Mouse (Mus musculus) intestine, embryonic 14.5 days (tissue): ENCODE measurements at regions not wholly inside any gene's neighbourhood (a gene's known extent, or its start where the extent isn't known, plus 50 kb on each side); places are given as distances from the start of the nearest gene placed in this dataset.

Source experiments
- ATAC-seq: fragments of 200-750 bp; cut with Nextera tagmentation; replicated peaks from 2 replicates; pipeline ENCODE4 v1.8.0; 2017; ENCODE audit warnings: low read depth, moderate number of reproducible peaks, moderate TSS enrichment, moderate library complexity; ENCODE audit not compliant: low FRiP score, low TSS enrichment
- DNase-seq: peaks from one replicate; pipeline ENCODE4 v3.0.0-alpha.2; 2018; ENCODE audit warnings: low spot score
- H3K27ac ChIP-seq: fragments of 300-500 bp; sonication (generic); 2 replicates; pipeline ENCODE4 v1.5.1; 2014; ENCODE audit warnings: low read depth, mild to moderate bottlenecking, control low read depth
- H3K27me3 ChIP-seq: fragments of 300-500 bp; sonication (generic); replicated peaks from 2 replicates; pipeline ENCODE4 v1.6.1; 2014; ENCODE audit warnings: low read length, control low read depth; ENCODE audit not compliant: control insufficient read depth, insufficient read depth
- H3K36me3 ChIP-seq: fragments of 300-500 bp; sonication (generic); 2 replicates; pipeline ENCODE4 v1.6.1; 2014; ENCODE audit warnings: low read length, control low read depth; ENCODE audit not compliant: control insufficient read depth, insufficient read depth
- H3K4me1 ChIP-seq: fragments of 300-500 bp; sonication (generic); replicated peaks from 2 replicates; pipeline ENCODE4 v1.6.1; 2014; ENCODE audit warnings: low read length, control low read depth, mixed read lengths; ENCODE audit not compliant: control insufficient read depth, insufficient read depth
- H3K4me2 ChIP-seq: fragments of 300-500 bp; sonication (generic); 2 replicates; pipeline ENCODE4 v1.6.1; 2014; ENCODE audit warnings: low read length
- H3K4me3 ChIP-seq: fragments of 300-500 bp; sonication (generic); 2 replicates; pipeline ENCODE4 v1.5.1; 2014; ENCODE audit warnings: low read depth, low read length, control low read depth, mixed read lengths
- H3K9ac ChIP-seq: fragments of 300-500 bp; sonication (generic); 2 replicates; pipeline ENCODE4 v1.6.1; 2014; ENCODE audit warnings: mild to moderate bottlenecking, low read length
- H3K9me3 ChIP-seq: fragments of 300-500 bp; sonication (generic); 2 replicates; pipeline ENCODE4 v1.6.1; 2016; ENCODE audit warnings: low read length, control low read depth; ENCODE audit not compliant: control insufficient read depth
- WGBS: fragments of 180-500 bp; shearing (Covaris S2); extraction: QIAGEN DNeasy Blood & Tissue Kit; methylation state at CpG from one replicate; pipeline ENCODE4 v1.1.7; 2014; 5-methylcytosine and 5-hydroxymethylcytosine counted together

DNA sequence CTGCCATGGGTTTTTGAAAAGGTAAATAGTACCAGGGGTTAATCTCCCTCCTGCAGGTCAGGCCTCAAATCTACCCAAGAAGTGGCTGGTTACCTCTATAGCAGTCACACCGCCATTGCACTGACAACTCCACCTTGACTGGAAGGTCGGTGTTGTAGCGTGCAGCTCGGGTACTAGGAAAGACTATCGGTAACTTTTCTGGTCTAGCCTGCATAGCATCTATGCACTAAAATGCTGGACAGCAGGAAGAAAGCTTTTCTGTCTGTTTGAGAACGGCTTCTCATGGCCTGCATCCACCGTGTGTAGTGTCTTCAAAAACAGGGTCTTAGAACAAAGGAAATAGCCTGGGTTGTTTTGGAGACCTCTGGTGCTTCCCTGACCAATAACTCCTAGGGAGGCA is 88.8 kb downstream of the Bms1 start:
- no peak for ATAC-seq
- no peak overlapping the region for H3K4me3 ChIP-seq
- no peak overlapping the region for H3K4me2 ChIP-seq
- WGBS = 89% methylated on average over 7 of the region's 7 CpGs
- DNase-seq = no peak
- H3K36me3 ChIP-seq = no peaks in the 10 kb centered on the region
- H3K9ac ChIP-seq = no peak overlapping the region
- no peaks in the 10 kb centered on the region for H3K4me1 ChIP-seq
- no peaks in the 10 kb centered on the region for H3K27me3 ChIP-seq
- H3K27ac ChIP-seq = no peak overlapping the region
- H3K9me3 ChIP-seq = no peaks in the 10 kb centered on the region

GRCm38 (mm10) chr6:118327458-118327857 is 91.8 kb downstream of the Bms1 start:
- no peaks in the 10 kb centered on the region for H3K36me3 ChIP-seq
- H3K27me3 ChIP-seq = no peaks in the 10 kb centered on the region
- no peak overlapping the region for H3K4me3 ChIP-seq
- H3K27ac ChIP-seq = no peak overlapping the region
- H3K4me2 ChIP-seq = no peak overlapping the region
- no peak overlapping the region for H3K9ac ChIP-seq
- DNase-seq (no peak), ATAC-seq (no peak)
- 74% methylated on average over 6 of the region's 6 CpGs for WGBS
- H3K9me3 ChIP-seq = no peaks in the 10 kb centered on the region
- H3K4me1 ChIP-seq = no peaks in the 10 kb centered on the region

GRCm38 (mm10) chr6:118325681-118326080 is 93.6 kb downstream of the Bms1 start:
- H3K4me1 ChIP-seq = no peaks in the 10 kb centered on the region
- no peak overlapping the region for H3K4me2 ChIP-seq
- H3K36me3 ChIP-seq = no peaks in the 10 kb centered on the region
- no peak overlapping the region for H3K27ac ChIP-seq
- no peaks in the 10 kb centered on the region for H3K27me3 ChIP-seq
- H3K9ac ChIP-seq = no peak overlapping the region
- WGBS = 93% methylated on average over 1 of the region's 1 CpGs
- no peak overlapping the region for H3K4me3 ChIP-seq
- DNase-seq = no peak
- no peak for ATAC-seq
- no peaks in the 10 kb centered on the region for H3K9me3 ChIP-seq

DNA sequence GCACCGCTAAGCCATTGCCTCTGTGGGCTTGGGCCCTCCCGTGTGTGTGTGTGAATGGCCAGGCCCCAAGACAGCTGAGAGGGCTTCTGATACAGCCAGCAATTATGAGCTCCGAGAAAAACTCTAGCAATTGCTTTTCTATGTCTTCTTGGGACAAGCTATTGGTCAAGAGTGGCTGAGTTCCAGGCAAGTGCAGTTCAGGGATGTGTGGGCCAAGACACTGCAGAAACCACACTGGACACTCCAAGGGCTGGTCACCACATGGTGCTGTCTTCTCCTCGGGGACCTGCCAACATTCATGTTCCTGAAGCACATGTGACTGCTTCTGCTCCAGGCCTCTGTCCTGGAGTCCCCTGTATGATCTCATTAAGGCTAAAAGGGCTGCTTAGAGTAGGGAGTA is 94.7 kb downstream of the Bms1 start:
- no peak overlapping the region for H3K9ac ChIP-seq

GRCm38 (mm10) chr6:118323052-118323451 is 96.2 kb downstream of the Bms1 start:
- Histone ChIP-seq H3K36me3 (no peaks in the 10 kb centered on the region), H3K4me1 (no peaks in the 10 kb centered on the region), H3K9ac (no peak overlapping the region), H3K9me3 (no peaks in the 10 kb centered on the region), H3K4me2 (no peak overlapping the region), H3K27ac (no peak overlapping the region), H3K27me3 (no peaks in the 10 kb centered on the region), H3K4me3 (no peak overlapping the region)
- no peak for ATAC-seq
- DNase-seq = no peak
- 58% methylated on average over 6 of the region's 6 CpGs for WGBS

More for the DNA sequence above, 94.7 kb downstream of the Bms1 start:
- H3K4me3 ChIP-seq = no peak overlapping the region
- H3K27me3 ChIP-seq = no peaks in the 10 kb centered on the region
- DNase-seq (no peak), ATAC-seq (no peak)
- no peaks in the 10 kb centered on the region for H3K36me3 ChIP-seq
- no peaks in the 10 kb centered on the region for H3K4me1 ChIP-seq
- no peak overlapping the region for H3K4me2 ChIP-seq
- 63% methylated on average over 4 of the region's 4 CpGs for WGBS
- no peaks in the 10 kb centered on the region for H3K9me3 ChIP-seq
- H3K27ac ChIP-seq = no peak overlapping the region

DNA sequence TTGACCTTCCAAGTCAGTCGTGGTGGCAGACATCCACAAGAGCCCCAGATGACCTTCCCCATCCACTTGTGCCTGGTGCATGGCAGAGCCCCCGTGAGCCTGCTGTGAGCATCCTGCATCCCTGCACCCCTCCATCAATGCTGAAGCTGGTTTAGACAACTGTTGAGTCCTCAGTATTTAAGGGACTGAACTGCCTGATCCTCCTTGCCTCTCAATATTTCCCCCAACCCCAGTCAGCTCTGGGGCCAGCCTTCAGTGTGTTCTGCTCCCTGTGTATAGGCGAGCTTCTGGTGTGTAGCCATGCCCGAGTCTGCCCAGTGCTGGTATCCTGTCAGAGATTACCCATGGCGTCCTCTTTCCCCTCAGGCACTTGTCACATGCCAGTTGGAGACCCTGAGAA is 96.6 kb downstream of the Bms1 start:
- Histone ChIP-seq H3K4me1 (no peaks in the 10 kb centered on the region), H3K4me2 (no peak overlapping the region), H3K27ac (no peak overlapping the region), H3K4me3 (no peak overlapping the region), H3K27me3 (no peaks in the 10 kb centered on the region), H3K36me3 (no peaks in the 10 kb centered on the region), H3K9me3 (no peaks in the 10 kb centered on the region), H3K9ac (no peak overlapping the region)
- no peak for DNase-seq
- ATAC-seq = no peak
- WGBS = 56% methylated on average over 5 of the region's 5 CpGs

DNA sequence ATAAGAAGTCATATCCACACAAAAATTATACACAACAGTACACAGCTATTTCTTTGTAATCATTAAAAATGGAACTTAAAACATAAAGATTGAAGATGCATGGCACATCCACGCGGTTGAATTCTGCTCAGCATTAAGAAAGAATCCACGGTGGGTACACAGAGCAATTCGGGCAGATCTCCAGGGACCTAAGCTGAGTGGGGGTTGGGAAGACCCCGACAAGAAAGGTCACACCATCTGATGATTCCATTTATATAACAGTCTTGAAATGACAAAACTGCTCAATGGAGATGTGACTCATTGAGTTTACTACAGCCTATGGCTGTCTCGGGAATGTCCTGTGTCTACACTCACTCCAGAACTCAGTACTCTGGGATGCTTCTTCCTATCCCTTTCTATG is 97.2 kb downstream of the Bms1 start:
- Histone ChIP-seq H3K4me2 (no peak overlapping the region), H3K27me3 (no peaks in the 10 kb centered on the region), H3K9ac (no peak overlapping the region), H3K9me3 (no peaks in the 10 kb centered on the region), H3K27ac (no peak overlapping the region), H3K4me3 (no peak overlapping the region), H3K36me3 (no peaks in the 10 kb centered on the region), H3K4me1 (no peaks in the 10 kb centered on the region)
- DNase-seq (no peak), ATAC-seq (no peak)
- WGBS = 83% methylated on average over 6 of the region's 6 CpGs

- no peak for ATAC-seq
- 81% methylated on average over 7 of the region's 7 CpGs for WGBS
These were observed 99.2 kb downstream of the Bms1 start for GRCm38 (mm10) chr6:118320021-118320525.

GRCm38 (mm10) chr6:118315881-118316280 is 103.4 kb downstream of the Bms1 start:
- ATAC-seq = no peak
- no peak for DNase-seq
- Histone ChIP-seq H3K4me3 (no peak overlapping the region), H3K27me3 (no peaks in the 10 kb centered on the region), H3K27ac (no peak overlapping the region), H3K4me1 (0 out of 2 replicates have a peak, but pooled peaks cover 4% of the 10 kb centered on the region), H3K4me2 (no peak overlapping the region), H3K9me3 (no peaks in the 10 kb centered on the region), H3K9ac (no peak overlapping the region), H3K36me3 (no peaks in the 10 kb centered on the region)
- WGBS = 87% methylated on average over 6 of the region's 6 CpGs

More at GRCm38 (mm10) chr6:118320021-118320525, 99.2 kb downstream of the Bms1 start:
- DNase-seq = no peak
- Histone ChIP-seq H3K4me2 (no peak overlapping the region), H3K27ac (no peak overlapping the region), H3K4me3 (no peak overlapping the region), H3K9me3 (no peaks in the 10 kb centered on the region), H3K9ac (no peak overlapping the region), H3K27me3 (no peaks in the 10 kb centered on the region), H3K4me1 (0 out of 2 replicates have a peak, but pooled peaks cover 3% of the 10 kb centered on the region), H3K36me3 (no peaks in the 10 kb centered on the region)
